Mouse (Mus musculus) neural tube, embryonic 13.5 days (tissue): ENCODE results near the gene Cotl1. TPM values are rescaled to one million over a fixed set of nuclear protein-coding genes. Genes with fewer than 3 reads are reported as not detected.

Source experiments
- ATAC-seq: fragments of 200-750 bp; cut with Nextera tagmentation; 2 replicates; pipeline ENCODE4 v1.8.0; 2017; ENCODE audit warnings: low read depth, mild to moderate bottlenecking, moderate TSS enrichment, moderate library complexity
- H3K27ac ChIP-seq: fragments of 300-500 bp; sonication (generic); replicated peaks from 2 replicates; pipeline ENCODE4 v1.5.1; 2015; ENCODE audit warnings: moderate library complexity, mild to moderate bottlenecking, inconsistent platforms
- H3K27me3 ChIP-seq: fragments of 300-500 bp; sonication (generic); 2 replicates; pipeline ENCODE4 v1.6.1; 2015; ENCODE audit warnings: mild to moderate bottlenecking, inconsistent platforms
- H3K36me3 ChIP-seq: fragments of 300-500 bp; sonication (generic); 2 replicates; pipeline ENCODE4 v1.6.1; 2015; ENCODE audit warnings: mild to moderate bottlenecking, inconsistent platforms
- H3K4me1 ChIP-seq: fragments of 300-500 bp; sonication (generic); replicated peaks from 2 replicates; pipeline ENCODE4 v1.6.1; 2015; ENCODE audit warnings: inconsistent platforms
- H3K4me2 ChIP-seq: fragments of 300-500 bp; sonication (generic); 2 replicates; pipeline ENCODE4 v1.6.1; 2015; ENCODE audit warnings: inconsistent platforms, mild to moderate bottlenecking, moderate library complexity
- H3K4me3 ChIP-seq: fragments of 300-500 bp; sonication (generic); 2 replicates; pipeline ENCODE4 v1.5.1; 2015; ENCODE audit warnings: mild to moderate bottlenecking, inconsistent platforms
- H3K9ac ChIP-seq: fragments of 300-500 bp; sonication (generic); 2 replicates; pipeline ENCODE4 v1.6.1; 2015; ENCODE audit warnings: moderate library complexity, mild to moderate bottlenecking, inconsistent platforms
- H3K9me3 ChIP-seq: fragments of 300-500 bp; sonication (generic); 2 replicates; pipeline ENCODE4 v1.6.1; 2016; ENCODE audit warnings: inconsistent platforms
- WGBS: fragments of 180-500 bp; shearing (Covaris S2); methylation state at CpG from one replicate; pipeline ENCODE4 v1.1.7; 2015; 5-methylcytosine and 5-hydroxymethylcytosine counted together
- polyA plus RNA-seq: library from polyadenylated mRNA; unstranded; fragments of >200 nt; fragmentation: Nextera tagmentation; extraction: Ambion mirVana; gene quantifications from 2 replicates; pipeline ENCODE4 v1.2.1, GENCODE M21; 2015

Cotl1 gene
- polyA plus RNA-seq: 121 and 123 TPM in 2 replicates

- peak within 1 kb of the TSS; percentile 86 for H3K9ac ChIP-seq
- H3K27ac ChIP-seq: peak within 1 kb of the TSS; percentile 83
- H3K4me1 ChIP-seq: peaks cover 53% of the 10 kb centered on the region
- no peaks in the 10 kb centered on the region for H3K27me3 ChIP-seq
- H3K36me3 ChIP-seq: peaks cover 4% of the 10 kb centered on the region; the same call in 1 of the 2 replicates
- H3K9me3 ChIP-seq: no peaks in the 10 kb centered on the region
- H3K4me3 ChIP-seq: peak within 1 kb of the TSS; percentile 75
- H3K4me2 ChIP-seq: peak within 1 kb of the TSS; percentile 89
- under 1% methylated on average over 57 of the region's 57 CpGs for WGBS
- ATAC-seq: peak; percentile 95
These were observed at the start of gene Cotl1 for GRCm38 (mm10) chr8:119840275-119840808. Cotl1 (minus strand) TSS chr8:119840544.

GRCm38 (mm10) chr8:119888012-119888411 lies 47.7 kb upstream of the Cotl1 start:
- H3K4me2 ChIP-seq: no peak overlapping the region
- no peaks in the 10 kb centered on the region for H3K36me3 ChIP-seq
- WGBS: 48% methylated on average over 4 of the region's 4 CpGs
- H3K27me3 ChIP-seq: no peaks in the 10 kb centered on the region
- H3K4me3 ChIP-seq: no peak overlapping the region
- H3K9me3 ChIP-seq: no peaks in the 10 kb centered on the region
- no peak overlapping the region for H3K9ac ChIP-seq
- peak; percentile 19; the same call in 1 of the 2 replicates for ATAC-seq
- H3K27ac ChIP-seq: no peak overlapping the region
- H3K4me1 ChIP-seq: peaks cover 13% of the 10 kb centered on the region

DNA sequence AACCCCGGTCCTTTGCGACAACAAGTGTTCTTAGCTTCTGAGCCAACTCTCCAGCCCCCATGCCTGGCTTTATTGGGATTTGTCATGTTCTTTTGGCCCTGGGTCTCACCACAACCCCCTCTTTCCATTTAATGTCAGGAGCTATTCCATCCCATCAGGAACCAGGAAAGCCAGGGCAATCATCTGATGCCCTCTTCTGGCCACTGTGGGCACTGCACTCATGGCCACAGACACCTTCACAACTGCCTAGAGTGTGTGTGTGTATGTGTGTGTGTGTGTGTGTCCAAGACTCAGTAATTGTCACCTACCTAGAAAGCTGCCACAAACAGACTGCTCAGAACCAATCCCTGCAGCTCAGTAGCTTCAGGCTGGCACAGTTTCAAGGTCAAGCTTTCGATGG lies 46.8 kb upstream of the Cotl1 start:
- H3K4me1 ChIP-seq: peaks cover 13% of the 10 kb centered on the region
- H3K27me3 ChIP-seq: no peaks in the 10 kb centered on the region
- H3K4me3 ChIP-seq: no peak overlapping the region
- no peak overlapping the region for H3K9ac ChIP-seq
- no peak overlapping the region for H3K27ac ChIP-seq
- no peaks in the 10 kb centered on the region for H3K9me3 ChIP-seq
- WGBS: 90% methylated on average over 3 of the region's 3 CpGs
- no peaks in the 10 kb centered on the region for H3K36me3 ChIP-seq
- no peak for ATAC-seq
- no peak overlapping the region for H3K4me2 ChIP-seq

DNA sequence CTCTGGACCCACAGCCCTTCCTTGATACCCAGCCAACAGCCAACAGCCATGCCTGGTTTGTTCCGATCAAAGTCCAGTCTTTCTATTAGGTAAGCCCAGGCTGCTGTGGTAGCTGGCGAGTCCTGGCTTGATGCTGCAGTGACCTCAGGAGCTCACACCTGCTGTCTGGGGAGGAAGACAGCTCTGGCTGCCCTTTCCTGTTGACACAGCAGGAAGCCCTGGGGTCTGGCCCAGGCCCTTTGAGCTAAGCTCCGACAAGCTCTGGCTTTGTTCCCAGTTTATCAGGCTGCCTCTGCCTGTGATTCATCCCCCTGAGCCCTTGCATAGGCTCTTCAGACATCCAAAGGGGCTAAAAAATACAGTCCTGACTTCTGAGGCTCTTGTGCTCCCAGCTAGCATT lies 45.3 kb upstream of the Cotl1 start:
- H3K9me3 ChIP-seq: no peaks in the 10 kb centered on the region
- peaks cover 13% of the 10 kb centered on the region for H3K4me1 ChIP-seq
- no peaks in the 10 kb centered on the region for H3K36me3 ChIP-seq
- H3K9ac ChIP-seq: no peak overlapping the region
- WGBS: 30% methylated on average over 3 of the region's 3 CpGs
- H3K4me2 ChIP-seq: no peak overlapping the region
- peak; percentile 23; the same call in 1 of the 2 replicates for ATAC-seq
- no peak overlapping the region for H3K4me3 ChIP-seq
- no peaks in the 10 kb centered on the region for H3K27me3 ChIP-seq
- peak overlapping the region; percentile 42; the same call in 1 of the 2 replicates for H3K27ac ChIP-seq

- no peak for ATAC-seq
- Histone ChIP-seq H3K36me3 (peaks cover 3% of the 10 kb centered on the region; the same call in 1 of the 2 replicates), H3K4me2 (no peak overlapping the region), H3K4me3 (no peak overlapping the region), H3K9ac (no peak overlapping the region), H3K27ac (no peak overlapping the region), H3K9me3 (no peaks in the 10 kb centered on the region), H3K4me1 (peaks cover 13% of the 10 kb centered on the region), H3K27me3 (no peaks in the 10 kb centered on the region)
- 92% methylated on average over 7 of the region's 7 CpGs for WGBS
These were observed 42.9 kb upstream of the Cotl1 start for GRCm38 (mm10) chr8:119883281-119883680.

- Histone ChIP-seq H3K27ac (no peak overlapping the region), H3K4me2 (no peak overlapping the region), H3K4me1 (peaks cover 9% of the 10 kb centered on the region), H3K9me3 (no peaks in the 10 kb centered on the region), H3K36me3 (peaks cover 13% of the 10 kb centered on the region), H3K9ac (no peak overlapping the region), H3K4me3 (no peak overlapping the region), H3K27me3 (no peaks in the 10 kb centered on the region)
- 79% methylated on average over 8 of the region's 8 CpGs for WGBS
- no peak for ATAC-seq
These were observed 41.6 kb upstream of the Cotl1 start for GRCm38 (mm10) chr8:119881917-119882316.

DNA sequence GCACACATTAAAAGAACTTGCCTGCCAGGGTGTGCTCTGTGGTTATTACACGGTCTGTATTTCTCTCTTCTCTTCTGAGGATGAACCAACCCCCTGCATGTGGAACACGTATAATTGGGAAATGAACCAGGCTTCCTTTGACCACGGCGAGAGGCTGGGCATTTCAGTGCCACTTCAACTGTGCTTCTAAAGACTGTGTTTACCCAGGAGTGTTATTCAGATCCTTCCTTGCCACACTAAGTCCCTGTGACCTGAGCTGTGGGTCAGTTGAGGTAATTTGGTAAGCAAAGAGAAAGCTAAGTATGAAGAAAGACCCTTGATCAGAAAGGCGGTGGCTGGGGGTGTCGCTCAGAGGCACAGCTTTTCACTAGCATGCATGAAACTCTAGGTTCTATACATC lies 41.0 kb upstream of the Cotl1 start:
- no peaks in the 10 kb centered on the region for H3K27me3 ChIP-seq
- no peaks in the 10 kb centered on the region for H3K9me3 ChIP-seq
- peaks cover 18% of the 10 kb centered on the region for H3K36me3 ChIP-seq
- H3K4me2 ChIP-seq: no peak overlapping the region
- no peak overlapping the region for H3K9ac ChIP-seq
- no peak overlapping the region for H3K4me3 ChIP-seq
- H3K4me1 ChIP-seq: peaks cover 9% of the 10 kb centered on the region
- WGBS: 78% methylated on average over 6 of the region's 6 CpGs
- H3K27ac ChIP-seq: no peak overlapping the region
- ATAC-seq: no peak

DNA sequence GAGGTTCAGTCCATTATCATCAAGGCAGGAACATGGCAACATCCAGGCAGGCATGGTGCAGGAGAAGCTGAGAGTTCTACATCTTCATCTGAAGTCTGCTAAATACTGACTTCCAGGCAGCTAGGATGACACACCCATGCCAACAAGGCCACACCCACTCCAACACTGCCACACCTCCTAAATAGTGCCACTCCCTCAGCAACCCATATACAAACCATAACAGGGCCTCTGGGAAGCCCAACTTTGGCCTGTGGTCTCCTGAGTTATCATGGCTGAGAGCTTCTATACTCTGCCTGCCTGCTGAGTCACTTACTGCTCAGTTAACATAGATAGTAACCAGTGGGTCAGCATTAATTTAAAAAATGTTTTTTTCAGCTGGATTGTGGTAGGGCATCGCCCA lies 32.8 kb upstream of the Cotl1 start:
- no peak for ATAC-seq
- Histone ChIP-seq H3K36me3 (peaks cover 74% of the 10 kb centered on the region), H3K9me3 (peaks cover 10% of the 10 kb centered on the region), H3K27me3 (no peaks in the 10 kb centered on the region), H3K27ac (no peak overlapping the region), H3K4me2 (no peak overlapping the region), H3K4me1 (no peaks in the 10 kb centered on the region), H3K9ac (no peak overlapping the region), H3K4me3 (no peak overlapping the region)
- 97% methylated on average over 1 of the region's 1 CpGs for WGBS

DNA sequence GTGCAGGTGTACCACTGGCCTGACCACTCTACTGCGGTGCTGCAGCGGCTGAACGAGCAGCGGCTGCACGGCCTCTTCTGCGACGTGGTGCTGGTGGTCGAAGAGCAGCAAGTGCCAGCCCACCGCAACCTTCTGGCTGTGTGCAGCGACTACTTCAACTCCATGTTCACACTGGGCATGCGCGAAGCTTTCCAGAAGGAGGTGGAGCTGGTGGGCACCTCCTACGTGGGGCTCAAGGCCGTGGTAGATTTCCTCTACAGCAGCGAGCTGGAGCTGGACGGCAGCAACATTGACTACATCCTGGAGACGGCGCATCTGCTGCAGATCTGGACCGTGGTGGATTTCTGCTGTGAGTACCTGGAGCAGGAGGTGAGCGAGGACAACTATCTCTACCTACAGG lies 29.3 kb upstream of the Cotl1 start:
- Histone ChIP-seq H3K4me1 (no peaks in the 10 kb centered on the region), H3K9me3 (peaks cover 10% of the 10 kb centered on the region), H3K4me3 (no peak overlapping the region), H3K4me2 (no peak overlapping the region), H3K9ac (no peak overlapping the region), H3K27me3 (no peaks in the 10 kb centered on the region), H3K36me3 (peaks cover 47% of the 10 kb centered on the region), H3K27ac (no peak overlapping the region)
- ATAC-seq: no peak
- WGBS: 84% methylated on average over 20 of the region's 20 CpGs

DNA sequence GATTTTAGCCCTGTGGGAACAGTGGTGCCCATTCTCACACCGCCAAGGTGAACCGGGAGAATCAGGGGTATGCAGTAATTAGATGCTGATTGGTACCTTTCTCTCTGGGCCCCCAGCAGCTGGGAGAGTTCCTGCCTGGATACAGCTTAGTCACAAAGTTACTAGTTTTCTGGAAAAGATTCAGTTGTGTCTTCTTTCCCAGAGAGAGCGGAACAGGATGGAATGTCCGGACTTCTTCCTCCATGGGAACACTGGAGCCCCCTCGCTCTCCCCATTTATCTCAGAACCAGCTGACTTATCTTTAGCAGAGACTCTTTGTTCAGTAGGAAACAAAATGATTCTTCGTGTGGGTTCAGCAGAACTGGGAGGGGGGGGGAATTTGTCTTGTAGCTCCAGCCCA lies 22.4 kb upstream of the Cotl1 start:
- H3K27ac ChIP-seq: no peak overlapping the region

DNA sequence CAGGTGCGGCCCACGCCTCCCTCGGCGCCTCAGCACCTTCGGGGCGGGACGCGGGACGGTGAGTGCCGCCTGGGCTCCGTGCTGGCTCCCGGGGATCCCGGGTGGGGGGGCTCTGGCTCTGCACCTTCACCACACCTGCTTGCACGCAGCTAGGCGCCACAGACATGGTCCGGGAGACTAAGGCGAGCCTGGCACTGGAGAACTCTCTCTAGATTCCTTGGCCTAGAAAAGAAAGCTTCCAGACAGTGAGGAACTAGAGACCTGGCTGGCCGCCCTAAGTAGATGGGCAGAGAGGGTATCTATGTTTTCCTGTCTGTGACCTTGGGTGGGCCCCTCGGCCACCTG lies 22.0 kb upstream of the Cotl1 start:
- H3K4me1 ChIP-seq: peaks cover 15% of the 10 kb centered on the region
- peak overlapping the region; percentile 55 for H3K27ac ChIP-seq
- no peak for ATAC-seq
- H3K4me3 ChIP-seq: peak overlapping the region; percentile 71
- H3K27me3 ChIP-seq: peaks cover 10% of the 10 kb centered on the region; the same call in 1 of the 2 replicates
- no peaks in the 10 kb centered on the region for H3K9me3 ChIP-seq
- H3K4me2 ChIP-seq: peak overlapping the region; percentile 74
- 1% methylated on average over 19 of the region's 19 CpGs for WGBS
- H3K9ac ChIP-seq: peak overlapping the region; percentile 85
- no peaks in the 10 kb centered on the region for H3K36me3 ChIP-seq

More for the DNA sequence above, 22.4 kb upstream of the Cotl1 start:
- Histone ChIP-seq H3K4me2 (peak overlapping the region; percentile 74), H3K4me3 (peak overlapping the region; percentile 71), H3K9ac (peak overlapping the region; percentile 85), H3K9me3 (no peaks in the 10 kb centered on the region), H3K36me3 (no peaks in the 10 kb centered on the region), H3K4me1 (peaks cover 15% of the 10 kb centered on the region), H3K27me3 (peaks cover 10% of the 10 kb centered on the region; the same call in 1 of the 2 replicates)
- 13% methylated on average over 6 of the region's 6 CpGs for WGBS
- ATAC-seq: no peak

DNA sequence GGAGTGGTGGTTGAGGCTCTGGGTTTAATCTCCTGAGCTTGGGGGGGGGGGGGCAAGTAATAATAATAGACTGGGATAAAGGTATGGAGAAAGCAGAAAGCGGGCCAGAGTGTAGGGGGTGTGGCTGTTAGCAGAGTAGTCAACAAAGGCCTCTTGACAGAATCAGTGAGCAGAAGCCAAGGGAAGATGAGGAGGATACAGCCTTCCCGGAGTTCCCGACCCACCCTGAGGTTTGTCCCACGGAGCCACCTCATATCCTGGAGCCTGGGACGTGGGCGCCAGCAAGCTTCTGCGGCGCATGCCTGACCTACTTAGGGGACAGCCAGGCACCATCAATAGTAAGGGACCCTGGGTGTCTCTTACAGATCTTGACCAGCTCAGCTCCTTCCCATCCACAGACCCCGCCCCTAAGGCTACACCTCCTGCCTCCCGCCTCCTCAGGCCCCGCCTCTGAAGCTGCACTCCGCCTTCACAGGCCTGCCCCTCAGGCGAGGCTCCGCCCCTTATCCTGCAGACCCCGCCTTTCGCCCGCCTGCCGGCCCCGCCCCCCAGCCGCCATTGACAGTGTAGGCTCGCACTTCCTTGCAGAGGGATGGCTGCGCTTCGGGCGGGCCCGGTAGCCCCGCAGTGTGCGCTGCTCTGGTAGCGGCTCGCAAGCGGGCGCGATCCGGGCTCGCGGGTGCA lies 21.5 kb upstream of the Cotl1 start, which contains the start of gene Klhl36:
Gene Klhl36, plus strand, starts transcription at position 561 of the 684 bp plus-strand sequence.
- H3K36me3 ChIP-seq: no peaks in the 10 kb centered on the region
- H3K4me3 ChIP-seq: peak within 1 kb of the TSS; percentile 71
- H3K9ac ChIP-seq: peak within 1 kb of the TSS; percentile 85
- peak; percentile 96 for ATAC-seq
- H3K4me1 ChIP-seq: peaks cover 15% of the 10 kb centered on the region
- 1% methylated on average over 35 of the region's 35 CpGs for WGBS
- H3K4me2 ChIP-seq: peak within 1 kb of the TSS; percentile 74
- H3K27ac ChIP-seq: peak within 1 kb of the TSS; percentile 55
- H3K9me3 ChIP-seq: no peaks in the 10 kb centered on the region
- peaks cover 10% of the 10 kb centered on the region; the same call in 1 of the 2 replicates for H3K27me3 ChIP-seq
